Mouse (Mus musculus) megakaryocyte progenitor cell, adult 5-6 weeks (primary cell): ENCODE measurements around the gene Hes7. TPM values are rescaled to one million over a fixed set of nuclear protein-coding genes. Genes with fewer than 3 reads are reported as not detected.
"Not testable (repeated sequence)": the region's sequence is repeated elsewhere in the genome, so short reads cannot be mapped to it uniquely, and the experiment has no call there.

Experiments
- ATAC-seq: replicated peaks from 2 replicates; pipeline ENCODE4 v1.8.0; 2016; ENCODE audit warnings: mild to moderate bottlenecking, moderate TSS enrichment, inconsistent platforms; ENCODE audit not compliant: poor library complexity
- total RNA-seq, 2 experiments: library from RNA; stranded (forward) in 1 of 2; stranded (reverse) in 1 of 2; fragments of 157-497, 149-512 nt in 1 of 2; fragments of 200-1000 nt in 1 of 2; gene quantifications; 2 replicates each; pipeline versions ENCODE4 v1.2.3 to v1.2.4; 2015 to 2017

The Hes7 gene
- total RNA-seq, 2 experiments from 2014 or later, result not detected

DNA sequence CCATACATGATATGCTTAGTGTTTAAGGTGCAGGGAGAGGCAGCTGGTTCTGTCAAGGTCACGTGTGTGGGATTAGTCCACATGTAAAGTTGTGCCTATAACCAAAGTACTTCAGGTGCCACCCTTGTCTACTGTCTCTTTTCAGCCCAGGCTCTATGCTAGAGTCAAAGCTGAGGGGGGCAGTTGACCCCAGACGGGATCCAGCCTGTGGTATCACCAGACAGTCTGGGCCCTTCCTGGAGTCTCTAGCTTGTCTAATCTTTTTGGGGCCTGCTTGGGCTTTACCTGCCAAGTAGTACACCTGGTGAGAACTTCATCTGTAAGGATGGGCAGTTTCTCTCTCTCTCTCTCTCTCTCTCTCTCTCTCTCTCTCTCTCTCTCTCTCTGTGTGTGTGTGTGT lies 32.6 kb upstream of the Hes7 start:
- no peak for ATAC-seq

DNA sequence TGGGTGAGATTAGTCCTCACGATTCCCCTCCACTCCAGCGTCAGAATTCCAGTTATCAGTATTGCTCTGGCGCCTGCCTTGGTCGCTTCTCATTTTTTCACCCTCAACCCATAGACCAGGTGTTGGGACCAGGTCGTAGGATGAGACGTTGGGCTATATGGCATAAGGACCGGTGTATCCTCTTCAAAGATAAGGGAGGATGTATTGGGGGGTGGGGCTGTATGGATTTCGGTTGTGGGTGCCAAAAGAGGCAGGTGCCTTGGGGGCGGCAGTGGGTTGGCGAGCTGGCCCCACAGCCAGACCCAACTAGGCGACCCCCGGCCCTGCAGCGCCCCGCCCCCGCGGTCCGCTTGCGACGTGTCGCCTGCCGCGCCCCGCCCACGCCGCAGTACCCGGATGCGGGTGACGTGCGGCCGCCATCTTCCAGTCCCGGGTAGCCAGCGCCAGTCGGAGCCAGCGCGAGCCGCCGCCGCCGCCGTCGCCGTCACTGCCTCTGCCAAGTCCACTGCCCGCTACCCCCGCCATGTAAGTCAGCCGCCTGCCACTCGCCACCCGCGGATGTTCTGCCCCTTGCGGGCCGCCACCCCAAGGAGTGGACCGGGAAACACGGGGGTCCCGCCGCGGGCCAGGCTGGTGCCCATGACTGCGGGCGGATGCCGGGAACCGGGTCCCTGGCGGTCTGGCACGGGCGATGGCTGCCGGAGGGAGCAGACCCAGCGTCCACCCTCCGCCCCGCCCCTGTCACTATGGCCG lies 31.9 kb upstream of the Hes7 start, which contains the start of gene Vamp2:
Vamp2 (plus strand) TSS at position 388 of the 753 bp plus-strand sequence.
- ATAC-seq, result peak; percentile 80

DNA sequence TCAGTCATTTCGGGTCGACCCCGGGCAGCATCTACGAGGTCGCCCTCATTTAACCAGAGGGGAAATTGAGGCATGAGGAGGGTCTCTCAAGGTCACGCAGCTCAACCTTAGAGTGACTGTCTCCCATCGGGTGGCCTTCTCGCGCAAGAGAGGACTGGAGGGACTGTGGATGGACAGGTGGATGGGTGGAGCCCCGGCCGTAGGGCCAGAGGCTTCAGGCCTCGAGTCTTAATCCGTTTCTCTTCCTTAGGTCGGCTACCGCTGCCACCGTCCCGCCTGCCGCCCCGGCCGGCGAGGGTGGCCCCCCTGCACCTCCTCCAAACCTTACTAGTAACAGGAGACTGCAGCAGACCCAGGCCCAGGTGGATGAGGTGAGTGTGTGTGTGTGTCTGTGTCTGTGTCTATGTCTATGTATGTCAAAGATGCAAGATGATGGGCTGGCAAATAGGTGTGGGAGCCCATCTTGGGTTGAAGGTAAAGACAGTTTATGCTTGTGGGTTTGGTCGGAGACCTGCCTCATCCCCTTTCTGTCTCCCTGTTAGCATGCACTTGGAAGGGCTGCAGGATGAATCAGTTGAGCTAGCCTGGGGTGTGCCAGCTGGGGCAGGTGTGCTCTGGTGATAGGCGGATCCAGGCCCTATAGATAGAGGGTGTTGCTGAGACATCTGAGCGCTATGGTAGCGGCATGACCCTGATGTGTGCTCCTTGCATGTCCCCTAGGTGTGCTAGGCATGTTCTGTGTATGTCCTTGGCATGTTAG lies 31.2 kb upstream of the Hes7 start:
- ATAC-seq, result peak; percentile 46

DNA sequence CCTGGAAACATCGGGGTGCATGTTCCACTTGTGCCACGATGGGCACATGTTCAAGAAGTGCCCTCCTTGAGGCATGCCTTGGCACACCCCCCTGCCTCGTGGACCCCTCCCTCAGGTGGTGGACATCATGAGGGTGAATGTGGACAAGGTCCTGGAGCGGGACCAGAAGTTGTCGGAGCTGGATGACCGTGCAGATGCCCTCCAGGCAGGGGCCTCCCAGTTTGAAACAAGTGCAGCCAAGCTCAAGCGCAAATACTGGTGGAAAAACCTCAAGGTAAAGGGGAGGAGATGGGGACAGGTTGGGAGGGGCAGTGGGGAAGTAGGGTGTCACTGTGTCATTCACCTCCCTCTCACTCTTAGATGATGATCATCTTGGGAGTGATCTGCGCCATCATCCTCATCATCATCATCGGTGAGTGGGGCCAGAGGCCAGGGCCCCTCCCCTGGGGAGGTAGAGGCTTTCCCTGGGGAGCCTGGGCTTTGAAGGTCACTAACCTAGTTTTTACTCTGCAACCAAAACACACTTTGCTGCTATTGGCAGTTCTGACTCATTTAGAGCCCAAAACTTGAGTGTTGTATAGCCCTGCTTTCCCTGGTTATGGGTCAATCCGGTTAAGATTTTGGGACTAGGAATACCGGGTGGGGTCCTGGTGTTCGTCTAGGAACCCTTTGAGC lies 30.5 kb upstream of the Hes7 start:
- ATAC-seq, result no peak

DNA sequence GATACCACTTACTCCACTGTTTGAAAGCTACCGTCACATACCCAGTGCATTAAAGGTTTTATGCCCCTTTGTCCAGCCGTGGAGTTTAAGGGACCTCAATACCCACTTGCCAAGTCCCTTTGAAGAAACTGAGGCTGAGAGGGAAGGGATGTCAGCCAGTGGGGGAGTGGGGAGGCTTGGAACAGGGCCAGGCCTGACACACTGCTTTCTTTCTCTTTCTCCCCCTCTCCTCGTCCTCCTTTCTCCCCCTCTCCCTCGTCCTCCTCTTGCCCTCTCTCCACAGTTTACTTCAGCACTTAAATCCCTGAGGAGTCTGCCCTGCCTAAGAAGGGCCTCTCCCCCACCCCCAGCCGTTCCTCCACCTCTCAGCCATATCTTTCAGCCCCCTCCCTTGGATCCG lies 29.8 kb upstream of the Hes7 start:
- no peak for ATAC-seq

DNA sequence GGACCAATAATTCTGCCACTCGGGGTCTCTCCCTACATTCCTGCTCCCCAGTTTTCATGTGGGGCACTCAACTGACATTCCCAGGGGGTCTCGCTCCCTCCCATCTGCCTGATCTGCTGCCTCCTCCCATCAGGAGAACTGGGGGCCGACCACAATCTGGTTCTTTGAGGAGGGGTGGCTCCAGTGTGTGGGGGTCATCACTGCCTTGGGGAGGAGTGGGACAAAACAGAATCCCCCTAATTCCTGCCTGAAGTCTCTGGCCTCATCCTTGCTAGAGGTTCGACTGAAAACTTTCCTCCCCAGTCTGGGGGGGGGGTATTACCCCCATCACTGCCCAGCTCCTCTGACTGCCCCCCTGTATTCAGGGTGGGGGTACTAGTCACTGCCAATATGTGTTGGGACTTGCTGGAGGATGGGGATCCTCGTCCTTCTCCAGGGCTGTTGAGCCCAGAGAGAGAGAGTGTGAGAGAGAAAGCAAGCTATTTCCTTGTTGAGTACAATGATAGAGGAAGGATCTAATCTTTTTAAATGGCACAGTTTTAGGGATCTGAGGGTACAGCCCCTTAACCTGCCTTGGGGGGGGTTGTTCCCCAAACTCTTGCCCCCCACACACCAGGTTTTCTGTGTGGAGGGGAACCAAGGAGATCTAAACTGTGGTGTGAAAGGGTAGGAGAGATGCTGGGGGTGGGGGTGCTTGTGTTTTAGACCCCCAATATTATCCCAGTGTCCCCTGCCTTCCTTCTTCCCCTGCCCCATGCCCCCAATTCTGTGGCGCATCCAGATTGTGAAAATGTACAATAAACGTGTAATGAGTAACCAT lies 28.4 kb upstream of the Hes7 start:
- ATAC-seq, result no peak

DNA sequence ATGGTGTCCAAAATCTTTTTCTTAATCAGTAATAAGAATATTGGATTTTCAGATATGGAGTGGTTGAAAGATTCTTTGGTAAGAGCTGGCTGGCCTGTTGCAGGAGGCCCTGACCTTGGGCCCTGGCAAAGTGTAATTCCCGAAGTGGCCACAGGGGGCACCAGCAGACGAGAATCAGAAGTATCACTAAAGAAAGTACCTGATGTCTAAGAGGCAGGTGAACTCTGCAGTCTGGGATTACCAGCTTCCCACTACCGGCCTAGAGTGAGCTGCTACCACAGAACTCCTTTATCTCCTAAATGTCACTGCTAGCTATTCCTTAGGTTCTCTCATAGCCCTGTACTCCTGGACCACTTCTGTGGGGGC lies 27.8 kb upstream of the Hes7 start:
- ATAC-seq, result no peak

DNA sequence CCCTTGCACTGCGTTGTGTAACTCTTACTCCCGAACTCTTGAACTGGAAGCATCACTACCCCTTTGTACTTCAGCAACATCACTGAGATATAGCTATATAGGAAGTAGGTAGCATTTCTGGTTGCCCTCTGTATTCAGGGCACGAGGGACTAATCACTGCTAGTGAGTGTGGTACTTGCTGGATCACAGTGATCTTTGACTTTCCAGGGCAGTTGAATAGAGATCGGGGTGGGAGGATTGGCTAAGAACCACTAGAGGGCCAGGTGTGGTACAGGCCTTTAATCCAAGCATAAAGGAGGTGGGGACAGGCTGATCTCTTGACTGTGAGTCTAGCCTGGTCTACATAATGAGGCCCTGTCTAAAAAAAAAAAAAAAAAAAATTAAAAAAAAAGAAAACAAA lies 27.3 kb upstream of the Hes7 start:
- no peak for ATAC-seq

DNA sequence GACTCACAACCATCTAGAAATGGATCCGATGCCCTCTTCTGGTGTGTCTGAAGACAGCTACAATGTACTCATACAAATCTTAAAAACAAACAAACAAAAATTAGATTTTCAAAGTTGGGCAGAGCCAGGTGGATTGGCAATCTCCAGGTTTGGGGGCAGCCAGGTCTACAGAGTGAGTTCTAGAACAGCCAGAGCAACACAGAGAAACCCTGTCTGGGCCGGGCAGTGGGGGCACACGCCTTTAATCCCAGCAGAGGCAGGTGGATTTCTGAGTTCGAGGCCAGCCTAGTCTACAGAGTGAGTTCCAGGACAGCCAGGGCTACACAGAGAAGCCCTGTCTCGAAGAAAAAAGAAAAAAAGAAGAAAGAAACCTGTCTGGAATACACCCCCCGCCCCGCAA lies 26.3 kb upstream of the Hes7 start:
- not testable (repeated sequence) for ATAC-seq

DNA sequence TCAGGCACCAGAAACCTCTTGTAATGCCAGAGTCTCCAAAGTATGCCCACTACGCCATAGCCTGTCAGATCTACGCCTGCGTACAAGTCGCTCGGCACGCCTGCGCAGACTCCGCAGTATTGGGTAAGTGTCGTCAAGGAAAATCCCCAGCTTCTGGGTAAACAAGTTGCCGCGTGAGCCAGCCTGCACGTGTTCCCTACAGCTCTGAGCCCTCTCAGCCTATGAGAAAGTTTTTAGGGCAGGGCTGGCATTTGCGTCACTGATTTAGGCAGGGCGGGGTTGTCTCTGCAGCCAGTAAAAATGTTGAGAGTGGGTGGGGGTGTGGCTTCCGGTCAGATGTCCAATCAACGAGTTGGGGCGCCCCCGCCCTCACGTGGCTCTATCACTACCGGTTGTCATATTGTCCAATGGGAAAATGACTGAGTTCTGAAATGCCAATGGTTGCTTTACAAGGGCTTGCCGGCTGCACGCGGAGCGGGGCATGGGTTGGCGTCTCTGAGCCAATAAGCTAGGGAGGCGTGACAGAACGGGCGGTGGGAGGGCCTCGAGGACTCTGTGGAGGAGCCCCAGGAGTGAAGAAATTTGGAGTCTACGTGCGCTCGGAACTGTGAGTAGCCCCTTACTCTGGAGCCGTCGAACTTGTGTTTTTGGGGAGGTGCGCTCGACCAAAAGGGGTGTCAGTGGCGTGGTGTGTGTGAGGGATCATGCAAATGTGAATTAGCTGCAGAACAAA lies 25.3 kb upstream of the Hes7 start, which contains the start of gene Per1:
Per1 (plus strand) TSS at position 521 of the 733 bp plus-strand sequence.
- peak; percentile 55 for ATAC-seq

DNA sequence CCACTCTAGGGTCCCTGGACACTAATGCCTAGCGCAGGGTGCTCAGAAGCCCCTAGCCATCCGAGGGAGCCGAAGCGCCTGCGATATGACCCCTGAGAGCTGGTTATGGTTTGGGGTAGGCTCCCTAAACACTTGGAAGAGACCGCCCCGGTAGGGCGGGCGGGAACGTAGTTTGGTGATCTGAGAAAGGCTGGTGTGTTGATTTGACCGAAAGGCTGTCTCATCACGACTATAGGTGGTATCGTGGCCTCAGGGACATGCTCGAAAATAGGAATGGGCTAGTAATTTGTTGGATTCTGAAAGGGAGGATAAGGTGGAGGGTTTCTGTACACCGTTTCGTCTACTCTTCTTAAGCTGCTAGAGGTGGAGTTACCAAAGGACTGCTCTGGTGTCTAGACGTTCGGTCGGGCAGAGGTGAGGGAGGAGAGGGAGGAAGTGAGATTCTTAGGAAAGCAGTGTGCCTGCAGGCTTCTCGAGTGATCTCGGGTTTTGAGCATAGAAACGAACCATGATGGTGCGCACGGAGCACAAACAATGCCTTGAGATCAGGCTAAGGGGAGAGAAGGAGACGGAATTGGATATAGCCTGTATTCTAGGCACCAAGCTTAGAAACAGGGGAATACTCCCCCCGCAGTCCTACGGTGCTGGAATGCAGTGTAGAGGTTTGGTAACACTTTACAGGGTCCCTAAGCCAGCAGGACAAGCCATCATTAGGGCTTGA lies 24.5 kb upstream of the Hes7 start:
- ATAC-seq, result no peak

DNA sequence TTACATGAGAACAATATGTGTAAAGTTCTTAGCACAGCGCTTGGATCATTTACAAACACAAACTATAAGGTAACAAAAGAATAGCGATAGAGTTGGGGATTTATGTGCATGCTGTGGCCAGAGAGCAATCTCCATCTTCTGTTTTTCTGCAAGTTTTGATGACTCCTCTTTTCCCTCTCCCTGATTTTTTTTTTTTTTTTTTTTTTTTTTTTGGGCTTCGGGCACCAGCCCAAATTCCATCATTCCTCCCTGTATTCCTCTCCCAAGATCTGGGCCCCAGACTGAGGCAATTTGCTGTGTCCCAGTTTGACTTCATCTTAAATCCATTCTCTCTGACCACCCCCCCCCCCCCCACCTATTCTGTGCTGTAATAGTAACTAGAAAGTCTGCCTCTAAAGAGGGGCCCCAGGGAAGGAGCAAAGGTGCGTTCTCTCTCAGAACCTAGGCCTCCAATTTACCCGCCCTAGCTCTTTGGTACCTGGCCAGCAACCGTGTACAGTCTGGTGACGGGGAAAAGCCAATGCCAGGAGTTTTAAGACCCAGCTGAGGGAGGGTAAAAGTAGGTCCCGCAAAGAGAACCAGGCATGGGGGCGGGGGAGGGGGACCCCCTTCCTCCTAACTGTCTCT lies 23.7 kb upstream of the Hes7 start:
- no peak for ATAC-seq

DNA sequence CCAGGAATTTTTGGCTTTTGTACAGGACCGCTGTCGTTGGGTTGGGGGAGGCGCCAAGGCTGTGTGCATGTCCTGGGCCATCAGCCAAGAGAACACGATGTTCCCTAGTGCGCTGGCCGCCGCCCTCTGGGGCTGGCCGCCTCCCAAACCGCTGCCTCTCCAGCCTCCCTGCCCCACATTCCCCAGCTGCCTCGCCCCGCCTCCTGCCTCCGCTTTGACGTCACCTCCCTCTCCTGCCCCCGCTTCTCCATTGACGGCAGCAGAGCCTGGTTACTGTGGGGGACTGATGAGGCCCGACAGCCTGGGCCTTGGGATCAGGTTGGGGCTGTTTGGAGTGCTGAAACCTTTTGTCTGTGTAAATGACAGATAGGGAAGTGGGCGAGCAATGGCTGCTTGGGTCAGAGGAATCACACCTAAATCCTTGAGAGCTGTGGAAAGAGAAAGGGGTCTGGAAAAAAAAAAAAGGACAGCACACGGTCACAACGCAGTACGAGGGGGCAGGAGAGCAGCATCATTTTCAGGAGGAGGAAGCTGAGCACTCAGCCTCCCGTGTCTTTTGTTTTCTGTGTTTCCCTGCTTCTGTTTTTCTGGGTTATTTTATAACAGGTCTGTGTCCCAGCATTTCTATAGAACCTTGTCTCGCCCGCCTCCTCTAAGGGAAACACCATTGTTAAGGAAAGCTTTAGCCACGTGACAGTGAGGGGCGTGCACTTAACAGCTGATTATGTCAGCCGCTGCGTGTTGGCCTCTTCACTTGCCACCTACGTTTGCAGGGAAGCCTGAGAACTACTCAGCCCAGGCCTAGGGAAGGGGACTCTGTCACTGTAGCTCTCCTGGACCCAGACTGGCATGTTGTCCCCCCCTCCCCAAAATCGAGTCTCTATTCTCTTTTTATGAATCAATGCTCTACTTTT lies 23.0 kb upstream of the Hes7 start:
- ATAC-seq, result peak; percentile 44

DNA sequence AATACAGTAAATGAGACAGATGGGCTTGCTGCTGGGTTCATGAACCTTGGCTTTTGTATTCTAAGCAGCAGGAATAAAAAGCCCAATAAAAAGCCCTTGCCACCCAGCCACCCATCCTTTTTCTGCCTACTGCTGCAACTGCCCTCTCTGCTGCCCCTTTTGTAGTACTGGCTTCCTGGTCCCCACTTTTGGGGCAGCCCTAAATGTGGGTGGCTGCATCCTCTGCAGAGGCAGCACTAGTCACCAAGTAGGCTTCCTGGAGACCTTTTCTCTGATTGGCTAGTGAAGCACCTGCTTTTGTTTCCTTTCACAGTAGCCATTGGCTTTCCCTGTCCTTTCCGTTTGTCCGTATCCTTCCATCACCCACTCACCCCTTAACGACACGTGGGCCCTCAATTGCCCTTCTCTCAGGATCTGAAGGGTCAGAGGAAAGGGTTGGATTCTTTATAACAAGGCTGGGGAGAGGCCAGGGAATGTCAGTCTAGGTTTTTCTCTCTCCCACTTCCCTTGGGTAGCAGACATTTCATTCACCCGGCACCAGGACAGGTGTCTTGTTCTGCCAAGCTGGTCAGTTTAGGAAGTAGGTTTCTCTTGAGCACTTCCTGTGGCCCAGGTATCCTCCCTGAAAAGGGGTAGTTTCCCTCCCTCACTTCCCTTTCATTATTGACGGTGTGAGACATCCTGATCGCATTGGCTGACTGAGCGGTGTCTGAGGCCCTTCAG lies 22.0 kb upstream of the Hes7 start:
- no peak for ATAC-seq

DNA sequence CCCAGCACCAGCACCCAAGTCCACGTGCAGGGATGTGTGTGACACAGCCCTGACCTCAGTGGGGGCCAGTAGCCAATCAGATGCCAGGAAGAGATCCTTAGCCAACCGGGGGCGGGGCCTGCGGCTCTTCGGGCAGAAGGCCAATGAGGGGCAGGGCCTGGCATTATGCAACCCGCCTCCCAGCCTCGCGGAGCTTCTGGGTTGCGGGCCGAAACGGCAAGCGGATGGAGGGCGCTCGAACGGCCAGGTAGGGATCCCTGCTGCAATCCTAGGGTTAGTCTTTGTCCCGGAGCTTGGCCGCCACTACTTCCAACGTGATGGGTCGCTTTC lies 21.5 kb upstream of the Hes7 start:
- ATAC-seq, result peak; percentile 40

DNA sequence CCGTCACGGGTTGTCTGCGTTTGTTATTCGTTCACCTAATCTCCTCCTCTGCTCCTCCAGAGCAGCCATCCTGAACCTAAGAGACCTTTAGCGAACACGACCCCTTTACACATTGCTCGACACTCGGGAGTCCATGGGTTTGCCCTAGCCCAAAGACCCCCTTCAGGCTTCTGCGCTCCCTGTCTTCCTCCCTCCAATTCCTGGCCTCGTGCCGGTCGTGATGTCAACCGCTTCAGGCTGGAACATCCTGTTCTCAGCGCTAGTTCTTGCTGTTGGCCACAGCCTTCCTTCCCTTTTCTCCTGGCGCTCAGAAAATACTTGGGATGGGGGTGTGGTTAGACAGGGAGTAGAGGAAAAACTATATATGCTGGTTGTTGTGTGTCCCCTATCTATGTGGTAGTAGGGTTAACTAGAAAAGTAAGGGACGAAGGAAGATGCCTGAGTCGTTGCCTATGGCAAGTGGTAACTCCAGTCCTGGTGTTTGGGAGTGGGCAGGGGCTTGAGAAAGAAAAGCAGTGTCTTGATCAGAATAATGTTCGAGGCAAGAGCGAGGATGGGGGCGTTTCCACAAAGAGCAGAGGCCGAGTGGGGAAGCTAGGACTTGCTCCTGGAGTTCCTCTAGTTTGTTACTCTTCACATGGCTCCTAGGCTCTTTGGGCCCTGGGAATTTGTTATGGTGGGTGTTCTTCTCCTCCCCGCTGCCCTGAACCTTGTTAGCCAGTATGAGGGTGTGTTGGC lies 20.9 kb upstream of the Hes7 start:
- no peak for ATAC-seq

DNA sequence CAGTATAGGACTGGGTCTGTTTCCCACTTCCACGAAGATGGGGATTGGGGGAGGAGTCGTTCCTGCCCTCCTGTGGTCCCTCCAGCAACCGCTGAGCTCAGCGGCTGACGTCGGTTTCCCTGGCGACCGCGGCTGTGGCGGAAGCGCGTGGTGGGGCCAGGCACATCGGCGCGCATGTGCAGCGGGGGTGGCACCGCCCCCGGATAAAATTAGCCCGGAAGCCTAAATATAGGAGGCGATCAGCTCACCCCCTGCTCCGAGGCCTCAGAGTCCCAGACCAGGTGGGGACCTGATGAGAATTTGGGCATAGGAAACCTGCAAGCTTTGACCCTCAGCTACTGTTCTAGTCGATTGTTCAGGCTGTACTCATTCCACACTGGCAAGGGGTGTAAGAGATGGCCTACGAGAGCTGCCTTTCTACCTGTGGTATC lies 20.3 kb upstream of the Hes7 start:
- peak; percentile 37 for ATAC-seq
